Mouse (Mus musculus) heart, embryonic 13.5 days (tissue): ENCODE results near the gene Gm4756. TPM values are rescaled to one million over a fixed set of nuclear protein-coding genes. Genes with fewer than 3 reads are reported as not detected.
"Not testable (repeated sequence)": the region's sequence is repeated elsewhere in the genome, so short reads cannot be mapped to it uniquely, and the experiment has no call there.

ENCODE experiments used
- ATAC-seq: fragments of 200-750 bp; cut with Nextera tagmentation; 2 replicates; pipeline ENCODE4 v1.8.0; 2017; ENCODE audit warnings: moderate TSS enrichment; ENCODE audit not compliant: insufficient number of reproducible peaks, low FRiP score, low TSS enrichment; ENCODE audit errors: extremely low read depth
- H3K27ac ChIP-seq: fragments of 300-500 bp; sonication (generic); replicated peaks from 2 replicates; pipeline ENCODE4 v1.5.1; 2015; ENCODE audit warnings: moderate library complexity, mild to moderate bottlenecking, inconsistent platforms
- H3K27me3 ChIP-seq: fragments of 300-500 bp; sonication (generic); replicated peaks from 2 replicates; pipeline ENCODE4 v1.6.1; 2015; ENCODE audit warnings: mild to moderate bottlenecking, inconsistent platforms
- H3K36me3 ChIP-seq: fragments of 300-500 bp; sonication (generic); 2 replicates; pipeline ENCODE4 v1.6.1; 2015; ENCODE audit warnings: mild to moderate bottlenecking, inconsistent platforms
- H3K4me1 ChIP-seq: fragments of 300-500 bp; sonication (generic); 2 replicates; pipeline ENCODE4 v1.6.1; 2015; ENCODE audit warnings: inconsistent platforms
- H3K4me2 ChIP-seq: fragments of 300-500 bp; sonication (generic); 2 replicates; pipeline ENCODE4 v1.6.1; 2015; ENCODE audit warnings: inconsistent platforms, mild to moderate bottlenecking, moderate library complexity
- H3K4me3 ChIP-seq: fragments of 300-500 bp; sonication (generic); 2 replicates; pipeline ENCODE4 v1.5.1; 2015; ENCODE audit warnings: moderate library complexity, mild to moderate bottlenecking, inconsistent platforms
- H3K9ac ChIP-seq: fragments of 300-500 bp; sonication (generic); 2 replicates; pipeline ENCODE4 v1.6.1; 2015; ENCODE audit warnings: inconsistent platforms, mild to moderate bottlenecking, moderate library complexity
- H3K9me3 ChIP-seq: fragments of 300-500 bp; sonication (generic); 2 replicates; pipeline ENCODE4 v1.6.1; 2016; ENCODE audit warnings: inconsistent platforms
- WGBS: fragments of 180-500 bp; shearing (Covaris S2); methylation state at CpG from one replicate; pipeline ENCODE4 v1.1.7; 2015; ENCODE audit warnings: mixed read lengths; 5-methylcytosine and 5-hydroxymethylcytosine counted together
- polyA plus RNA-seq: library from polyadenylated mRNA; unstranded; fragments of >200 nt; fragmentation: Nextera tagmentation; extraction: Ambion mirVana; gene quantifications from 2 replicates; pipeline ENCODE4 v1.2.1, GENCODE M21; 2015

Gene Gm4756
- polyA plus RNA-seq, 1 experiment from 2014 or later = not detected

DNA sequence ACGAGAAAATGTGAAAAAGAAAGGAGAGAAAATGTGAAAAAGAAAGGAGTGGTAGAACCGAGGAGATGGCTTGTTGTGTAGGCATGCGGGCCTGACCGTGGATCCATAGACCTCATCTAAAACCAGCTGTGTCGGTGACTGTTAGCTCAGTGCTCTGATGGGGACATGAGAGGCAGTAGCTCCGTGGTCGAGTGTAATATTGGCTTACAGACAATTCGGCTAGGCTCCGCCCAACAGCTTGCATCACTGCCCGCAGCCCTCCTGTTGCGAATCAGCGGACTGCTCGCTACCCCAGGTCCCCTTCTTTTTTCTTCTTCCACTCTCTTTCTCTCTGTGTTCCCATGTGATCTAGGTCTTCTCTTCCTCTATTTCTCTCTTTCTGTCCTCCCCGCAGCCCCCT is 540 bp downstream of the Gm4756 start:
- H3K27ac ChIP-seq = no peak overlapping the region
- no peak overlapping the region for H3K4me3 ChIP-seq
- WGBS = 85% methylated on average over 14 of the region's 14 CpGs
- ATAC-seq = no peak
- peaks cover 46% of the 10 kb centered on the region for H3K36me3 ChIP-seq
- H3K4me2 ChIP-seq = no peak overlapping the region
- H3K27me3 ChIP-seq = no peaks in the 10 kb centered on the region
- H3K9ac ChIP-seq = no peak overlapping the region
- H3K9me3 ChIP-seq = peaks cover 7% of the 10 kb centered on the region; the same call in 1 of the 2 replicates
- H3K4me1 ChIP-seq = no peaks in the 10 kb centered on the region

DNA sequence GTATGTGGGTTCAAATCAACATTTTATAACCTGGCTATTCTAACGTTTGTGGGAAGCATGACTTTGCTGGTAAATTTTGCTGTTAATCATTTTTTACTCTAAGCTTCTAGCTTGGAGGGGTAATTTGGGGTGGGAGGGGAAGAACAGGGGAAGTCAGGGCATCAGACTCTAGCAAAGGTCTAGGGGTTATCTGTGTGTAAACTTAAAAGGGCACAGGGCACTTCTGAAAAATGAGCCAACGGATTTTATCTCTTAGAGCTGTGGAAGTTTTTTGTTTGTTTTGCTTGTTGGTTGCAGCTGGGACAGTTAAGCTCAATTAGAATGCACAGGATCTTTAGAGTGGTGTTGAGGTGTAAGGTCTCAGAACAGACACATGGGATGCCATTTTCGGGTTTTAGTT is 11.4 kb downstream of the Gm4756 start:
- Histone ChIP-seq H3K36me3 (no peaks in the 10 kb centered on the region), H3K4me1 (no peaks in the 10 kb centered on the region), H3K9me3 (peaks cover 24% of the 10 kb centered on the region; the same call in 1 of the 2 replicates), H3K9ac (no peak overlapping the region), H3K27me3 (no peaks in the 10 kb centered on the region), H3K27ac (no peak overlapping the region), H3K4me2 (no peak overlapping the region), H3K4me3 (no peak overlapping the region)
- no peak for ATAC-seq
- WGBS = 60% methylated on average over 3 of the region's 3 CpGs

DNA sequence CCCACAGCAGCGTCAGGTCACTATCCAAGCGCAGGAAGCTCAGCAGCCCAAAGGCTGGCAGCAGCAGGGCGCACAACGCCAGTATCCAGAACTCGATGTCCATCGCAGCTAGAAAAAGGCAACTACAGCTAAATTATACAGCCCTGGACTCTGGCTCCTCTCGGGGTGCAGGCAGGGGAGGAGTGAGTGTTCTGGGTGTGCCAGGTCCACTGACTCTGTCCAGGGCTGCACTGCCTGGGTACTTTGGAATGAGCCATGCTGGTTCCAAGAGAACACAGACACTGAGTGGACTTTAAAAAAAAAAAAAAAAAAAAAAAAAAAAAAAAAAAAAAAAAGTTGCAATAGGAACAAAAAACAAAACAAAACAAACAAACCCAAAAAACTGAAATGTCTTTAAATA is 20.7 kb downstream of the Gm4756 start:
- H3K9me3 ChIP-seq = no peaks in the 10 kb centered on the region
- H3K27ac ChIP-seq = no peak overlapping the region
- H3K9ac ChIP-seq = no peak overlapping the region
- H3K4me3 ChIP-seq = no peak overlapping the region
- H3K36me3 ChIP-seq = no peaks in the 10 kb centered on the region
- WGBS = 80% methylated on average over 7 of the region's 7 CpGs
- no peaks in the 10 kb centered on the region for H3K27me3 ChIP-seq
- no peak overlapping the region for H3K4me2 ChIP-seq
- ATAC-seq = no peak
- H3K4me1 ChIP-seq = no peaks in the 10 kb centered on the region

DNA sequence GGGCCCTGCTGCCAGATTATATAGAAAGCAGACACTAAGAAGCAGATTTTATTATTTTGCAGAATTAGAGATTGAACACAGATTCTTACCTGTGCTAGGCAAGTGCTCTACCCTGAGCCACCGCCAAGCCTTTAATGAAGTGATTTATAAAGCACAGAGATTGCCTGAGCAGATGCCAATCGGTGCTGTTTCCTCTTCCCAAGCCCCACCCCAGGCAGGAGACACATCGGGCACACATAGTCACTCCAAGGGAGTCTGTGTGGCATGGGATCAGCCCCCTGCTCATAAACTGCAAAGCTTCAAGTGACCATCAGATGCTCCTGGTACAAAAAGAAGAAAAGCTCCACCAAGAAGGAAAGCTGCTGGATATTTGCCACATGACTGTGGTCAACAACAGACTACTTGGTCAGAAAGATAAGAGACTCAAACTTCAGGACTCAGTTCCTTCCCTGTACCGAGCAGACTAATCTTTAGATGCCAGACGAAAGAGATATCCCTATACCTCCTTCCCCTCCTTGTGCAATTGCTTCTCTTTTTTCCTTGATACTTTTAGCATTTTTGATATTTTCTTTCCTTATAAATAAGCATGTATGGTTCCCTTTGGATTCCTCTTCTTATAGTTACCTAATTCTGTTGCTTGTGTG is 26.5 kb downstream of the Gm4756 start:
- 57% methylated on average over 5 of the region's 5 CpGs for WGBS
- H3K36me3 ChIP-seq = no peaks in the 10 kb centered on the region
- H3K4me1 ChIP-seq = no peaks in the 10 kb centered on the region
- no peak overlapping the region for H3K9ac ChIP-seq
- no peak for ATAC-seq
- no peaks in the 10 kb centered on the region for H3K27me3 ChIP-seq
- H3K4me3 ChIP-seq = no peak overlapping the region
- no peaks in the 10 kb centered on the region for H3K9me3 ChIP-seq
- no peak overlapping the region for H3K27ac ChIP-seq
- H3K4me2 ChIP-seq = no peak overlapping the region

DNA sequence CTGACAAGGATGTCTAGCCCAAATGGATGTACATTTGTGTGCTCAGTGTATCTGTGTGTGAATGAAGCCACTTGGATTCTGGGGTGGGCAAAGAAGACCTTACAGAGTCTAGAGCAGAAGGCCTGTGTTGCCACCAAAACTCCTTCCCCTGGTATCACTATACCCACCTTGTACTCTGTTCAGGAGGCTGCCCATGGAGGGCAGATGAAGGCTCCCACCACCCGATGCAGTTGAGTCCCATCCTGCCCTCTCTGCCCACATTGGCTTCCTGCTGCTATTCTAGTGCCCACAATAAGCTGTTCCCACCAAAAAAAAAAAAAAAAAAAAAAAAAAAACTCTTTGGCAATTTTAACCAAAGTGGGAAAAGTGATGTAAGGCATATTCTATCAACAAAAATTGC is 28.0 kb downstream of the Gm4756 start:
- ATAC-seq = no peak
- 0 out of 2 replicates have a peak, but pooled peaks cover 4% of the 10 kb centered on the region for H3K9me3 ChIP-seq
- no peak overlapping the region for H3K9ac ChIP-seq
- no peak overlapping the region for H3K27ac ChIP-seq
- H3K4me3 ChIP-seq = no peak overlapping the region
- no peaks in the 10 kb centered on the region for H3K4me1 ChIP-seq
- H3K4me2 ChIP-seq = no peak overlapping the region
- no peaks in the 10 kb centered on the region for H3K27me3 ChIP-seq
- no peaks in the 10 kb centered on the region for H3K36me3 ChIP-seq
- WGBS = 78% methylated on average over 1 of the region's 1 CpGs

DNA sequence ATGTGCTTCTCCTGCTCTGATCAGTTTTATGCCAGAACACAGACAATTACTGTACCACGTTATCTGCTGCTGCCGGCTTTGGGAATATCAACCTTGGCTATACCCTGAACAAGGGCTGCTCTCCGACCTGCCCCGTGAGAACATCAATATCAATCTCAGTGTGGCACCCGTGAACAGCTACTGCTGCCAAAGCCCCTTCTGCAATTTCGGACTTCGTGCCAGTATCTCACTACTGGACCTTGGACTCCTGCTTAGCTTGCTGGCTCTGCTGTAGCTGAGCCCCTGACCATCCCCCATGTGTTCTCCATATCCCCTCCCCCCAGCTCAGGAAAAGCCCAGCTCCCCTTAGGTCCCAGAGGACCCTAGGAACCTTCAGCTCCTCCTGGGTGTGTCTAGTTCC is 28.6 kb downstream of the Gm4756 start:
- no peaks in the 10 kb centered on the region for H3K36me3 ChIP-seq
- WGBS = 84% methylated on average over 7 of the region's 7 CpGs
- 0 out of 2 replicates have a peak, but pooled peaks cover 6% of the 10 kb centered on the region for H3K9me3 ChIP-seq
- no peaks in the 10 kb centered on the region for H3K27me3 ChIP-seq
- ATAC-seq = no peak
- H3K4me3 ChIP-seq = no peak overlapping the region
- no peaks in the 10 kb centered on the region for H3K4me1 ChIP-seq
- H3K27ac ChIP-seq = no peak overlapping the region
- no peak overlapping the region for H3K4me2 ChIP-seq
- H3K9ac ChIP-seq = no peak overlapping the region

DNA sequence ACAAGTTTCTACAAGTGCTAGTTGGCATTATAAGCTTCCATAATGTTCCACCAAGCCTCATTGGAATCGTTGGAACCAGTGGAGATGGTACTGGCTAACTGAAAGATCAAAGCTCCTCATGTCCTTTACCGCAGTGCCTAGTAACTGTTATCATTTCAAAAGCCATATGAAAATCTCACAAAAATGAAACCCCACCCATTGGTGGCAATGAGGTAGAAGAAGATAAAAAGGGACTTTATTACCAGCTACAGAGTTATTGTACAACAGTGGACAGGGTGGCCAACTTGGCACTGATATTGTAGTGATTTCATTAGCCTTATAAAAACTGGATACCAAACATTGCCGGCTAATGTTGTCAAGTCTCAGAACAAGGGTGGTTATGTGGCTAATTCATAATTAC is 37.4 kb downstream of the Gm4756 start:
- Histone ChIP-seq H3K36me3 (no peaks in the 10 kb centered on the region), H3K27me3 (no peaks in the 10 kb centered on the region), H3K4me2 (no peak overlapping the region), H3K9ac (no peak overlapping the region), H3K27ac (no peak overlapping the region), H3K4me1 (no peaks in the 10 kb centered on the region), H3K9me3 (0 out of 2 replicates have a peak, but pooled peaks cover 3% of the 10 kb centered on the region), H3K4me3 (no peak overlapping the region)
- WGBS = 86% methylated on average over 3 of the region's 3 CpGs
- ATAC-seq = no peak

DNA sequence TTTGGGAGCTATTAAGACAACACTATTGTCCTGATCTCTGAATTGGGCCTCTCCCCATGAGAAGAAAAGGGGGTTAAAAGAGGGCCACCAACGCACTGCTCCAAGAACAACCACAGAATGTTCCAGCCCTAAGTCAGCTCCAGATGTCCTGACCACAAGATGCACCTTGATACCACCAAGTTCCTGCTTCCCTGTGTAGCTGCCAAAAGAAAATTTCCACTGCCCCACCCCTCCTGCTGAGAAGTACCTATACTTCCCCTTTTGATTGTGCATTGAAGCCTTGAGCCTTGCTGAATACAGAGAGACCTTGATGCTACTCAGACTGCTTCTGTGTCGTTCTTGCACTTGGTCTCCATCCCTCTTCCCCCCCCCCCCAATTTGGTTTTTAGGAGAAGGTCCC is 50.7 kb downstream of the Gm4756 start:
- H3K27me3 ChIP-seq, H3K4me3 ChIP-seq, H3K9me3 ChIP-seq, H3K27ac ChIP-seq, ATAC-seq, H3K4me1 ChIP-seq, H3K4me2 ChIP-seq, H3K9ac ChIP-seq, H3K36me3 ChIP-seq: not testable (repeated sequence)
- 88% methylated on average over 2 of the region's 2 CpGs for WGBS

DNA sequence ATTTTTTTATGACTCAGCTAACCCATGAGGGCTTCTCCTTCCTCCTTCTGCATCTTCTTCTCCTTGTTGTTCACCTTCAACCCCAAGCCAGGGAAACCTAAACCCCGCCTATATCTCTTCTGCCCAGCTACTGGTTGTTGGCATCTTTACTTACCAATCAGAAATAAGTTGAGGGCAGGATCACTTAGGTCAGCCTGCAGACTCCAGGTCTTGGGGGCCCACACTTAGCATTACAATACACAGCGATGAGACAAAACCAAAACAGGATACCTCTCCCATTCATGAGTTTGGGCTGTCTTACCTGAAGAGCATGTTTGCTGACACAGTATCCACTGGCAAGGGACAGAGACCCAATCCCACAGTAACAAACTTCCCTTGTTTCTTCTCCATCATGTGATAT is 55.5 kb downstream of the Gm4756 start:
- Histone ChIP-seq H3K27ac (no peak overlapping the region), H3K27me3 (no peaks in the 10 kb centered on the region), H3K4me3 (no peak overlapping the region), H3K9me3 (peaks cover 1% of the 10 kb centered on the region; the same call in 1 of the 2 replicates), H3K9ac (no peak overlapping the region), H3K36me3 (no peaks in the 10 kb centered on the region), H3K4me2 (no peak overlapping the region), H3K4me1 (no peaks in the 10 kb centered on the region)
- WGBS = 68% methylated on average over 2 of the region's 2 CpGs
- no peak for ATAC-seq

DNA sequence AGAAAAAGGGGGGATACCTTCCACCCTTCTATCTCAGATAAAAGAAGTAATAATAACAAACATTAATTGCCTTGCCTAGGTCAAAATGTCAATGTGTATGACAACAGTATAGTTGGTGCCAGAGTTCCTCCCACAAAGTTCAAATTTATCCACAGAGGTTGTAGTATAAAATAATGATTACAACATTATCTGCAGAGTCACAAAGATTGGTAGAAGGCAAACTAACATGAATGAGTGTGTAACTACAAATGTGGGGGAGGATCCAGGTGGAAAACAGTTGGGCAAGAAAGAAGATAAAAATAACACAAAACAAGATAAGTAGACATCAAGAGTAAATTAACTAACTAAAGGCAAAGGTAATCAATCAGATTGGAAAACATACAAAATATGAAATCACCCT is 56.5 kb downstream of the Gm4756 start:
- no peaks in the 10 kb centered on the region for H3K9me3 ChIP-seq
- H3K27ac ChIP-seq = no peak overlapping the region
- no peaks in the 10 kb centered on the region for H3K27me3 ChIP-seq
- no peaks in the 10 kb centered on the region for H3K4me1 ChIP-seq
- no peak overlapping the region for H3K4me2 ChIP-seq
- ATAC-seq = no peak
- H3K4me3 ChIP-seq = no peak overlapping the region
- no peaks in the 10 kb centered on the region for H3K36me3 ChIP-seq
- no peak overlapping the region for H3K9ac ChIP-seq

DNA sequence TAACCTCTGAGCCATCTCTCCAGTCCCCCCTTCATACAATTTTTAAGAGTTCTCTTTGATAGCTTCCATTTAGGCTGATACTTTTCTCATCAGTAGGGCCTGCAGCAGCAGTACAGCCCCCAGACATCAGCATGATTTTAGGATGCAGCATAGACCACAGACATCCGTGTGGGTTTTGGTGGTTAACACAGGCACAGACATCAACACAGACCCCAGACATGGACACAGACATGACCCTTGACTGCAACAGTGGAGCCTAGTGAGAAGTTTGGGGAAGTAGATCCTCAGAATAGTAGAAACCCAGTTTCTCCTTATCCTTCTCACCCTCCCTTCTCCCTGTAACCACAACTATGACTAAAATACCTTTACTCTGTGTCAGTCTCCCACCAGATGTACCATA is 64.1 kb downstream of the Gm4756 start:
- Histone ChIP-seq H3K9me3 (peaks cover 8% of the 10 kb centered on the region), H3K4me2 (no peak overlapping the region), H3K4me3 (no peak overlapping the region), H3K36me3 (no peaks in the 10 kb centered on the region), H3K4me1 (no peaks in the 10 kb centered on the region), H3K27ac (no peak overlapping the region), H3K9ac (no peak overlapping the region), H3K27me3 (no peaks in the 10 kb centered on the region)
- 77% methylated on average over 1 of the region's 1 CpGs for WGBS
- no peak for ATAC-seq

DNA sequence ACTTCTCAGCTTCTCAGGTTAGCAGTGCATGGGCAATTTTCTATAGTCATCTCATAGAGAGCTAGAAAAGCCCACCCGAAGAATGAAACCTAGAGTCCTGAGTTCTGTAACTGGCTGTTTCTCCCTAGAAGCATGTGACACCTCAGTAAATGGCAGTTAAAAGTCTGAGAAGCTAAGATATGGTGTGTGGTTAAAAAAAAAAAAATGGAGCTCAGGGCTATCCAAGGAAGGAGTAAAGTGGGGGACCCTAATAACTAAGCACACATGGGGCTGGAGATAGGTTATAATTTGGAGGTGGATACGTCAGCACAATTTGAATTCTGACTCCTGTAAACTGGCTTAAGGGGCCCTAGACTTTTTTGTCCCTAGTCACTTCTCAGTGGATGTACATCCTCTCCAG is 66.4 kb downstream of the Gm4756 start:
- 86% methylated on average over 2 of the region's 2 CpGs for WGBS

More for the DNA sequence above, 66.4 kb downstream of the Gm4756 start:
- Histone ChIP-seq H3K9me3 (peaks cover 8% of the 10 kb centered on the region), H3K9ac (no peak overlapping the region), H3K36me3 (peaks cover 4% of the 10 kb centered on the region; the same call in 1 of the 2 replicates), H3K4me3 (no peak overlapping the region), H3K27ac (no peak overlapping the region), H3K4me1 (no peaks in the 10 kb centered on the region), H3K4me2 (no peak overlapping the region), H3K27me3 (no peaks in the 10 kb centered on the region)
- no peak for ATAC-seq
